11 mouse cellular contexts compared by ENCODE assay signal in genomic region chr5:106693034-106693433, GRCm38 (mm10). TPM values are rescaled to one million over a fixed set of nuclear protein-coding genes. Genes with fewer than 3 reads are reported as not detected.
A peak's percentile ranks its signal among the peaks of the same experiment; 100 is the strongest.
DNase-seq lines count a peak whose midpoint lies in the region; ATAC-seq and TF ChIP-seq lines count a peak whose summit lies in the region.
"Had no signal": no experiment of that assay in that cellular context is flagged by ENCODE, and none has a peak within 500 bp of the region (broad histone marks: within the 10 kb centered on the region; RNA-seq: fewer than 3 reads in every experiment).

No protein-coding gene starts in this region.

- H3K27ac ChIP-seq in kidney, postnatal 0 days: no peak overlapping the region
- H3K27ac ChIP-seq in kidney, embryonic 16.5 days (ENCODE audit: low read length): no peak overlapping the region
- H3K27ac ChIP-seq: embryonic facial prominence, embryonic 12.5 days had no signal

- H3K27me3 ChIP-seq in kidney, postnatal 0 days (ENCODE audit: insufficient read depth, low read length): no peaks in the 10 kb centered on the region
- H3K27me3 ChIP-seq in kidney, embryonic 16.5 days (ENCODE audit: insufficient read depth, low read length): no peaks in the 10 kb centered on the region
- H3K27me3 ChIP-seq: embryonic facial prominence, embryonic 12.5 days had no signal

- peak; percentile 53 for DNase-seq in kidney, postnatal 0 days (ENCODE audit: low spot score)
- DNase-seq in CD4-positive, CD25-positive, alpha-beta regulatory T cell, adult 2 months (ENCODE audit: low read depth, low spot score): peak; percentile 74
- peak; percentile 57 for DNase-seq in R1 (ENCODE audit: low read depth, low spot score)
- no peak for DNase-seq in right cerebral cortex, postnatal 25 days
- DNase-seq in right cerebral cortex, postnatal 14 days: no peak
- DNase-seq in urinary bladder, adult 2 months (ENCODE audit: low spot score): no peak
- DNase-seq: adrenal gland, adult 8-10 months; kidney, adult 8-10 months had no signal

- no peak overlapping the region for H3K4me2 ChIP-seq in kidney, postnatal 0 days (ENCODE audit: low read length)
- no peak overlapping the region for H3K4me2 ChIP-seq in kidney, embryonic 16.5 days (replicated peaks; ENCODE audit: low read depth, low read length)
- H3K4me2 ChIP-seq: embryonic facial prominence, embryonic 12.5 days had no signal

- 84% methylated on average over 4 of the region's 4 CpGs for WGBS in kidney, postnatal 0 days
- 89% methylated on average over 4 of the region's 4 CpGs for WGBS in kidney, embryonic 16.5 days

- no peak overlapping the region for H3K4me3 ChIP-seq in kidney, postnatal 0 days (replicated peaks; ENCODE audit: low read depth, low read length)
- no peak overlapping the region for H3K4me3 ChIP-seq in kidney, embryonic 16.5 days (ENCODE audit: low read length)
- H3K4me3 ChIP-seq: embryonic facial prominence, embryonic 12.5 days had no signal

- H3K4me1 ChIP-seq in kidney, postnatal 0 days (replicated peaks; ENCODE audit: insufficient read depth, low read length): peaks cover 8% of the 10 kb centered on the region
- H3K4me1 ChIP-seq in kidney, embryonic 16.5 days (ENCODE audit: insufficient read depth, low read length): peaks cover 28% of the 10 kb centered on the region

- ATAC-seq in kidney, postnatal 0 days (replicated peaks; ENCODE audit: low FRiP score, low read depth): no peak
- no peak for ATAC-seq in kidney, embryonic 16.5 days (ENCODE audit: low FRiP score, low TSS enrichment)
- ATAC-seq in megakaryocyte-erythroid progenitor cell, adult 5-6 weeks (replicated peaks; ENCODE audit: low FRiP score, low TSS enrichment, poor library complexity, severe bottlenecking): peak; percentile 45

- no peaks in the 10 kb centered on the region for H3K36me3 ChIP-seq in kidney, postnatal 0 days (ENCODE audit: insufficient read depth, low read length)
- H3K36me3 ChIP-seq in kidney, embryonic 16.5 days (ENCODE audit: insufficient read depth, low read length): peaks cover 8% of the 10 kb centered on the region; the same call in 1 of the 2 replicates

- H3K9me3 ChIP-seq in kidney, postnatal 0 days (replicated peaks; ENCODE audit: low read length): no peaks in the 10 kb centered on the region
- H3K9me3 ChIP-seq in kidney, embryonic 16.5 days (ENCODE audit: low read length): no peaks in the 10 kb centered on the region
- H3K9me3 ChIP-seq: embryonic facial prominence, embryonic 12.5 days had no signal

- TF ChIP-seq CTCF in kidney, postnatal 0 days (IDR thresholded peaks at IDR 0.05; ENCODE audit: low read depth): peak; percentile 60

- no peak overlapping the region for H3K9ac ChIP-seq in kidney, postnatal 0 days (ENCODE audit: low read depth, low read length)
- no peak overlapping the region for H3K9ac ChIP-seq in kidney, embryonic 16.5 days (replicated peaks; ENCODE audit: low read length)
- H3K9ac ChIP-seq: embryonic facial prominence, embryonic 12.5 days had no signal

RNA-seq across cellular contexts. Expression of gene Zfp644, which starts 4.1 kb away (rescaled TPM):
- polyA plus RNA-seq in kidney, postnatal 0 days (2015; fragmentation: Nextera tagmentation; extraction: Ambion mirVana): 60.2 and 64.7 TPM in 2 replicates
- 44.8 and 59.8 TPM in 2 replicates for polyA plus RNA-seq in kidney, embryonic 16.5 days (2015; fragmentation: Nextera tagmentation; extraction: Ambion mirVana)
- 96.0 and 98.1 TPM in 2 replicates for total RNA-seq in megakaryocyte-erythroid progenitor cell, adult 5-6 weeks (2014; fragmentation: Nextera tagmentation)
- 75.3 and 86.9 TPM in 2 replicates for total RNA-seq in megakaryocyte-erythroid progenitor cell, adult 5-6 weeks (2017)
- polyA plus RNA-seq in urinary bladder, adult 2 months (2012; rRNA removed): 31.7 and 32.3 TPM in 2 replicates

Comparison
In these comparisons a context has a peak if more than half of its experiments do, and no peak if none do; other contexts are left out.
1. DNase-seq: peak in kidney, postnatal 0 days (single experiment), CD4-positive, CD25-positive, alpha-beta regulatory T cell, adult 2 months (single experiment) and R1 (single experiment); none in right cerebral cortex, postnatal 25 days (single experiment), right cerebral cortex, postnatal 14 days (single experiment) and urinary bladder, adult 2 months (single experiment).